Mouse (Mus musculus): Measurements from ENCODE around the gene Btg4.
A peak's percentile ranks its signal among the peaks of the same experiment; 100 is the strongest.
"Not testable (repeated sequence)": the region's sequence is repeated elsewhere in the genome, so short reads cannot be mapped to it uniquely, and the experiment has no call there.

Btg4 gene

GRCm38 (mm10) chr9:51081614-51082013, 20.9 kb downstream of the Btg4 start:
- no peak for DNase-seq (ENCODE audit: low read depth, low spot score)

- DNase-seq (ENCODE audit: low read depth, low spot score) = no peak
Measured at GRCm38 (mm10) chr9:51093697-51094096, 33.0 kb downstream of the Btg4 start.

- DNase-seq (ENCODE audit: low read depth, low spot score) = peak; percentile 14
Measured at GRCm38 (mm10) chr9:51096306-51096705, 35.6 kb downstream of the Btg4 start.

GRCm38 (mm10) chr9:51101756-51102425, 41.2 kb downstream of the Btg4 start, which contains the start of gene 4833427G06Rik:
4833427G06Rik (minus strand) TSS chr9:51102078.
- DNase-seq (ENCODE audit: low read depth, low spot score) = peak; percentile 68

GRCm38 (mm10) chr9:51102963-51103807, 42.5 kb downstream of the Btg4 start:
- peak; percentile 61 for DNase-seq (ENCODE audit: low read depth, low spot score)

- no peak for DNase-seq (ENCODE audit: low read depth, low spot score)
Measured at GRCm38 (mm10) chr9:51103808-51104514, 43.3 kb downstream of the Btg4 start.

- no peak for DNase-seq (ENCODE audit: low read depth, low spot score)
Measured at GRCm38 (mm10) chr9:51105751-51106150, 45.0 kb downstream of the Btg4 start.

GRCm38 (mm10) chr9:51114767-51115166, 54.1 kb downstream of the Btg4 start:
- no peak for DNase-seq (ENCODE audit: low read depth, low spot score)

- peak; percentile 51 for DNase-seq (ENCODE audit: low read depth, low spot score)
Measured at GRCm38 (mm10) chr9:51136985-51137384, 76.3 kb downstream of the Btg4 start.

GRCm38 (mm10) chr9:51137432-51137831, 76.7 kb downstream of the Btg4 start:
- DNase-seq (ENCODE audit: low read depth, low spot score) = no peak

- no peak for DNase-seq (ENCODE audit: low read depth, low spot score)
Measured at GRCm38 (mm10) chr9:51137836-51138235, 77.1 kb downstream of the Btg4 start.

GRCm38 (mm10) chr9:51138301-51138700, 77.6 kb downstream of the Btg4 start:
- DNase-seq (ENCODE audit: low read depth, low spot score) = no peak

- DNase-seq (ENCODE audit: low read depth, low spot score) = not testable (repeated sequence)
Measured at GRCm38 (mm10) chr9:51139401-51139800, 78.7 kb downstream of the Btg4 start.

- DNase-seq (ENCODE audit: low read depth, low spot score) = no peak
Measured at GRCm38 (mm10) chr9:51140711-51141110, 80.0 kb downstream of the Btg4 start.

- no peak for DNase-seq (ENCODE audit: low read depth, low spot score)
Measured at GRCm38 (mm10) chr9:51143437-51143836, 82.7 kb downstream of the Btg4 start.

- DNase-seq (ENCODE audit: low read depth, low spot score) = no peak
Measured at GRCm38 (mm10) chr9:51144218-51144617, 83.5 kb downstream of the Btg4 start.

- peak; percentile 14 for DNase-seq (ENCODE audit: low read depth, low spot score)
Measured at GRCm38 (mm10) chr9:51146496-51146895, 85.8 kb downstream of the Btg4 start.

- no peak for DNase-seq (ENCODE audit: low read depth, low spot score)
Measured at GRCm38 (mm10) chr9:51147294-51147693, 86.6 kb downstream of the Btg4 start.

GRCm38 (mm10) chr9:51152079-51152752, 91.5 kb downstream of the Btg4 start:
- DNase-seq (ENCODE audit: low read depth, low spot score) = peak; percentile 91

GRCm38 (mm10) chr9:51161771-51162388, 101.2 kb downstream of the Btg4 start:
- DNase-seq (ENCODE audit: low read depth, low spot score) = peak; percentile 88

GRCm38 (mm10) chr9:51163989-51164388, 103.3 kb downstream of the Btg4 start:
- no peak for DNase-seq (ENCODE audit: low read depth, low spot score)
